Mouse (Mus musculus) natural killer cell, adult 2 months (primary cell): ENCODE results near the gene Clpx.
A peak's percentile ranks its signal among the peaks of the same experiment; 100 is the strongest.
"Not testable (repeated sequence)": the region's sequence is repeated elsewhere in the genome, so short reads cannot be mapped to it uniquely, and the experiment has no call there.

ENCODE experiments used
- DNase-seq, 2 experiments: peaks; one replicate each; pipeline ENCODE4 v3.0.0; 2022; ENCODE audit warnings: low spot score in 2 of 2

The Clpx gene

GRCm38 (mm10) chr9:65293973-65294715 lies at the start of gene Clpx:
Clpx (plus strand) TSS chr9:65294260.
- DNase-seq: peak; percentile 95 to 96

DNA sequence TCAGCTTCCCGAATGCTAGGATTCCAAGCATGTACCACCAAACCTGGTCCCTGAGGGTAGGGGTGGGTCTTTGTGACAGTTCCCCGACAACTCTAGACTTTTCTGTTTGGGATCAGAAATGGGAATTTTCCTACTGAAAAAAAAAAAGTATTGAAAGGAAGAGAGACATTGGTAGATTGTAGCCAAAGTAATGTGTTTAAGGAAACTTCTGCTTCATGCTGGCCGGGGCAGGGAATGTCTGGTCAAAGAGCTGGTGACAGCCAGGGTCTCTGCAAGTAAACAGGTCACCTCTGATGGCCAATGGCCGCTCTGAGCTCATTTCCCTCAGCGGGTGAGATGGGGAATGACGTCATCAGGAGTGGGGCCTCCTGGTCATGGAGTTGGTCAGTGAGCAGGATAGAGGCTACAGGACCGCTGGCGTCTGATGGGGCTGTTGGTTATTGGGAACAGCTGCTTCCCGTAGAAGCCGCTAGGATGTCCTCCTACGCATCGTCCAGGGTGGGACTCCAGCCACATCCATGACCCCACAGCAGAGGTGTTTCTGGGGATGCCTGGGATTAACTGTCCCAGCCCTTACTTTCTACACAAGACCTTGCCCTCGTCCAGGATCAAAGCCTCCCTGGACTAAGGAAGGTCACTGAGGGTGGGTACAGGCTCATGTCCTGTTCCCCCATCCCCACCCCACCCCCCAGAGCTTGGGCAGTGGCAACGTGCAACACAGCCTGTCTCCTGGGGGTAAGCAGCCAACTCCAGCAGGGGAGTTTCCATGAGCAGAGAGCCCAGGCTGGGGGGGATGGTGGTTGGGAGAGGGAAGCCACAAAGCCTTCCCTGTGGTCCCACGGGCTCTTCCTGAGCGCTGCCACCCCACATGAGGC lies 46.3 kb upstream of the Clpx start:
- DNase-seq: no peak

DNA sequence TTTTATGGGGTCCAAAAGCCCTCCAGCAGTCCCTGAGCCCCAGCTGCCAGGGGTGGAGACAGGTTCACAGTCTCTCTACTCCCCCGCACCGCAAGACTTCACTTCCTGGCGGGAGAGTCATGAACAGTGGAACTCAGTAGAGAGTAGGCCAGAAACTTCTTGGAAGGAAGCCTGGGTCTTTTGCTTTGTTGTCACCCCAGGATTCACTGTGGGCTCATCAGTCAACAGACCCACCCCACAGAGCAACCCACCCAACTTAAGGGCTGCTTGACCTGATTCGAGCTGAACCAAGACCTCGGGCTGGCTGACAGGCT lies 45.7 kb upstream of the Clpx start:
- no peak for DNase-seq

DNA sequence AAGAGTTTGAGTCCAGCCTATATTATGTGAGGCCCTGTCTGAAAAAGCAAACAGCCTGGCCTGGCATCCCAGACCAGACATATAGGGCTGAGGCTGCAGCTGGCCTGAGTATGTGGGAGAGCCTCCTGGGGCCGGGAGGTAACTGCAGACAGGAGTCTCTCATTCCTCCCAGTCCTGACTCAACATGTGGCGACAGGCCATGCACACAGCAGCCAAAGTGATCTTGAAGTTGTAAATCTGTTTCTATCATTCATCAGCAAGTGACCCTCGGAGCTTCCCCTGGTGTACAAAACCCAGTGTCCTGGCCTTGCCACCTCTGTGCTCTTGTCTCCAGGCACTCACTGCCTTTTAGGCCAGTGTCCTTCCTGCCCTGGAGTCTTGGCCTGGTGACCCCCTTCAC lies 42.0 kb upstream of the Clpx start:
- DNase-seq: no peak

DNA sequence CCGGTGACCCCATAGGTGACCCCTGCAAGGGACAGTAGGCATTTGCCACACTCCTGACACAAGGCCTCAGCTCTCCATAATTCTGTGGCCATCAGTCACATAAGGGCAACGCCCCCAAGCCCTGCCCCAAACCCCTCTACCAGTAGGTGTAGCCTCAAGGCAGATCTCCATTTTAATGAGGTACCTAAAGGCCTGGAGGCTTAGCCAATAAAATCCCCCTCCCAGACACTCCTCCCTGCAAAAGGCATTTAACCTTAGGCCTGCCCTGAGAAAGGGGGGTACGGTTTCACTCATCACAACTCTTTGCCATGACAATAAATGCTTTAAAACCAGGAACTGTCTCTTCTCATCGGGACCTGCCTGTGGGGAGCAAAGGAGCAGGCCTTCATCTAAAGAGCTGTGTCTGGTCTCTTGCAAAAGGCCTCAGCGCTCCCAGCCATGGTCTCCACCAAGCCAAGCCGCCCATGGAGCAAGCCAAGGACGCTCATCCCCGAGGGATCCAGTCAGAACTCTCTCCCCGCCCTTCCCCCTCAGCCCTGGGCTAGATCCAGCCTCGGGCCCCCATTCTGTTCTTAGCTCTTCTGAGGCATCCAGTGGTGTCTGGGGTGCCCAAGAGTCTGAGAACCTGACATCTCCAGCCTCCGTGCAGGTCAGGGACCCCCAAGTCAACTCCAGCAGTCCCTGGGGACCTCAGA lies 38.0 kb upstream of the Clpx start:
- DNase-seq: no peak

- no peak for DNase-seq
Observed at GRCm38 (mm10) chr9:65257218-65257910, 36.7 kb upstream of the Clpx start.

GRCm38 (mm10) chr9:65259366-65259765 lies 34.7 kb upstream of the Clpx start:
- no peak for DNase-seq

GRCm38 (mm10) chr9:65261591-65262230 lies 32.3 kb upstream of the Clpx start:
- DNase-seq: no peak

DNA sequence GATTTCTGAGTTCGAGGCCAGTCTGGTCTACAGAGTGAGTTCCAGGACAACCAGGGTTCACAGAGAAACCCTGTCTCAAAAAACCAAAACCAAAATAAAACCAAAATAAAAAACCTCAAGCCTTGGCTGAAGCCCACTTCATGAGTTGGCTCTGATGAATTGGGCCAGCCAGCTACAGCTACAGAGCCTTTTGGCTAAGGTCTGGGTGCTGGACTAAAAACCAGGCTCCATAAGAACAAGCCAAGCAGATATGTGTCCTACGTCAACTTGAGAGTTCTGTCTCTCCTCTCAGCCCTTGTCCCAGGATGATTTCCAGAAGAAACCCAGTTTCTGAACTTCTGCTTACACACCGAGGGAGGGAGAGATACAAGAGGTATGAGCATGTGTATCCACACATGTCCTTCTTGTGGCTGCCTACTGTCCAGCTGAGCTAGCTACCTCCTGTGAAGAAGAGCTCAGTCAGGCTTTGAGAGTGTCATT lies 31.4 kb upstream of the Clpx start:
- no peak for DNase-seq

GRCm38 (mm10) chr9:65264959-65265358 lies 29.1 kb upstream of the Clpx start, which contains the start of gene Cilp:
Cilp (plus strand) TSS chr9:65265180.
- DNase-seq: no peak

GRCm38 (mm10) chr9:65267742-65268515 lies 26.1 kb upstream of the Clpx start:
- DNase-seq: no peak

DNA sequence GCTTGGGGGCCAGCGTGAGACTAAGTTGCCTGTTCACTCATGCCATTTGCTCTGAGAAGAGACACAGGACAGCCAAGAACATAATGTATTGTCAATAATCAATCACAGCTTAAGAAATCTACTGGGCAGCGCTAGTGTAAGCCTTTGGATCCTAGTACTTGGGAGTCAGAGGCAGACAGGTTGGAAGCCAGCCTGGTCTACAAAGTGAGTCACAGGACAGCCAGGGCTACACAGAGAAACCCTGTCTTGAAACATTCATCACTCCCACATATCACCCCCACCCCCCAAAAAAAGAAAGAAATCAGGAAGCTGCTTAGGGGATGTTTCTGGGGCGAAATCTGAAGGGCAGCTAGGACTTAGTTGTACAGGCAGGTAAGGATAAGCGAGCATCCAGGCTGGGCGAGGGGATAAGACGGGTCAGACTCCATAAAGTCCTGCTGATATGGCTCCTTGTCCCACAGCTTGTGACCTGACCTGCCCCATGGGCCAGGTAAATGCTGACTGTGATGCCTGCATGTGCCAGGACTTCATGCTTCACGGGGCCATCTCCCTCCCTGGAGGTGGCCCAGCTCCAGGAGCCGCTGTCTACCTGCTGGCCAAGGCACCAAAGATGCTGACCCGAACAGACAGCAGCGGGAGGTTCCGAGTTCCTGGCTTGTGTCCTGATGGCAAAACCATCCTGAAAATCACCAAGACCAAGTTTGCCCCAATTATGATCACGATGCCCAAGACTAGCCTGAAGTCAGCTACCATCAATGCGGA lies 20.8 kb upstream of the Clpx start:
- DNase-seq: no peak

- DNase-seq: no peak
Observed at GRCm38 (mm10) chr9:65273873-65274272, 20.2 kb upstream of the Clpx start.

DNA sequence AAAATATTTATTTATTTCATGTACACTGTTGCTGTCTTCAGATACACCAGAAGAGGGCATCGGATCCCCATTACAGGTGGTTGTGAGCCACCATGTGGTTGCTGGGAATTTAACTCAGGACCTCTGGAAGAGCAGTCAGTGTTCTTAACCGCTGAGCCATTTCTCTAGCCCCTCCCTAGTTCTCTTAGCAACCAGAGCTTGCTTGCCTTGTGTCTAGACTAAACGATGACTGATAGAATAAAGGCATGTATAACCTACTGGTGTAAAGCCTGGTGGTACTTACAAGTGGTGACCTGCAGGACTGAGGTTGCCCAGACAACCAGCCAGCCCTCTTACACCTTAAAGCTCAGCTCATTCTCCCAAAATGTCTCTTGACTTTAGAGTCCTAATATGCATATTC lies 19.2 kb upstream of the Clpx start:
- not testable (repeated sequence) for DNase-seq

GRCm38 (mm10) chr9:65275810-65276530 lies 18.1 kb upstream of the Clpx start:
- no peak for DNase-seq

DNA sequence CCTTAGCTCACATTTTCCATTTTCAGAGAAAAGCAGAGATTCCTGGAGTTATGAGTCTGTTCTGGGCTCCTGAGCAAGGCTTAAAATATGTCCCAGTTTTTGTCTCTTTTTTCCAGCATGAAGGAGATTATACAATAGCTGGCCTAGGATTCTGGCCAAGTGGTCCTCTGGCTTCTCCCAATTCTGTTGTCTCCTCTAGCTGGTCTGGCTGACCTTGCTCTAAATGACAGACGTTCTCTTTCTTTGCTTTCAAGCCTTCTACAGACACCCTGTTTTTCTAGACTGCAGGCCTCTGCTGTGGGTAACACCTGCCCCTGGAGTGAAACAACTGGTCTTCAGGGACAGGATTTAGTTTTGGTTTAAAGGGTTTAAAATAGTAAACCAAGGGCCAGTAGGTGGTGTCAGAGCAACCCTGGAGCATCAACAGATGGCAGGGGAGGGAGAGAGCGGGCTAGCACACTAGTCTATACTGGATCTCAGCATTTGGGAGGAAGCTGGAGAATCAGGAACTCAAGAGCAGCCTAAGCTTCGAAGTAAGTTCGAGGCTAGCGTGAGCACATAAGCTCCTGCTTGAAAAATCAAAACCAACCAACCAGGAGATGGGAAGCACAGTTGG lies 12.4 kb upstream of the Clpx start:
- DNase-seq: no peak

DNA sequence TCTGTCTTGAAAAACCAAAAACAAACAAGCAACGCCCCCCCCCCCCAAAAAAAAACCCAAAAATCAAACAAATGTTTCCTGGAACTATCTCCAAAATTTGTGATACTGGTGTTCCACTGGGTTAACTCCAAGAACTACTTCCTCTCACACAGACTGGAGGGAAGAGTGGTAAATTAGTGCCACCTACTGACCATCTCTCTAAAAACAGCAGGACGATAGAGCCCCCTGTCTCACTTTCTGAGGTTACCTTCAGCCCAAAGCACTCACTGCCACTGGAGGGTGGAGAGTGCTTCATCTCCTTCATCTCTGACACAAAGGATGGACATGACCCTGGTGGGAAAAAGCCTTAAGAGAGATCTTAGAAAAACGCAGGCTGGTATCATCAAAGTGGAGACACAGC lies 10.8 kb upstream of the Clpx start:
- peak in 1 of 2 experiments; percentile 20 for DNase-seq

DNA sequence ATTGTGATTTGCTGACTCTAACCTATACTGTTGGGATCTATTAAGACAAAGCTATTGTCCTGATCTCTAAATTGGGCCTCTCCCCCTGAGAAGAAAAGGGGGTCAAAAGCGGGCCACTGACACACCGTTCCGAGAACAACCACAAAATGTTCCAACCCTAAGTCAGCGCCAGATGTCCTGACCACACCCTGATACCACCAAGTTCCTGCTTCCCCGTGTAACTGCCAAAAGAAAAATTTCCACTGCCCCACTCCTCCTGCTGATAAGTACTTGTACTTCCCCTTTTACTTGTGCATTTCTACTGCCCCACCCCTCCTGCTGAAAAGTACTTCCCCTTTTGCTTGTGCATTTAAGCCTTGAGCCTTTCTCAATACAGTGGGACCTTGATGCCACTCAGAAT lies 5.8 kb upstream of the Clpx start:
- DNase-seq: not testable (repeated sequence)

DNA sequence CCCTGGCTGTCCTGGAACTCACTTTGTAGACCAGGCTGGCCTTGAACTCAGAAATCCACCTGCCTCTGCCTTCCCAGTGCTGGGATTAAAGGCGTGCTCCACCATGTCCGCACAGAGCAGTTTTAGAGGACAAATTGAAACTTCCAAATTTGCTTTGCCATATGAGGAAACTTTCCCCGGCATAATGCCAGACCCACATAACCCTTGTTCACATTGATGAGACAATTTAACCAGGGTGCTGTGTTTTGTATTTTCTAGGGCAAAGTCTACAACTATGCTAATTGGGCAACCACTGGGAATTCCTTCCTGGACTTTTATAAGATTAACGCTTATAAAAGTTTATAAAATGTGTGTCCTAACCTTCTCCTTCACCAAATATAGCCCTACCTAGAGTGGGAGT lies 4.1 kb upstream of the Clpx start:
- no peak for DNase-seq
